Mouse (Mus musculus) heart, embryonic 15.5 days (tissue): ENCODE results near the gene Syk. TPM values are rescaled to one million over a fixed set of nuclear protein-coding genes. Genes with fewer than 3 reads are reported as not detected.

Experiments
- ATAC-seq: fragments of 200-750 bp; cut with Nextera tagmentation; replicated peaks from 2 replicates; pipeline ENCODE4 v1.8.0; 2017; ENCODE audit warnings: low read depth, moderate TSS enrichment; ENCODE audit not compliant: insufficient number of reproducible peaks, insufficient read depth, low FRiP score
- H3K27ac ChIP-seq: fragments of 300-500 bp; sonication (generic); 2 replicates; pipeline ENCODE4 v1.5.1; 2015; ENCODE audit warnings: mild to moderate bottlenecking, inconsistent platforms
- H3K27me3 ChIP-seq: fragments of 300-500 bp; sonication (generic); 2 replicates; pipeline ENCODE4 v1.6.1; 2015; ENCODE audit warnings: inconsistent platforms
- H3K36me3 ChIP-seq: fragments of 300-500 bp; sonication (generic); 2 replicates; pipeline ENCODE4 v1.6.1; 2015; ENCODE audit warnings: mild to moderate bottlenecking, inconsistent platforms
- H3K4me1 ChIP-seq: fragments of 300-500 bp; sonication (generic); replicated peaks from 2 replicates; pipeline ENCODE4 v1.6.1; 2015; ENCODE audit warnings: inconsistent platforms
- H3K4me2 ChIP-seq: fragments of 300-500 bp; sonication (generic); 2 replicates; pipeline ENCODE4 v1.6.1; 2015; ENCODE audit warnings: inconsistent platforms, mild to moderate bottlenecking, moderate library complexity
- H3K4me3 ChIP-seq: fragments of 300-500 bp; sonication (generic); 2 replicates; pipeline ENCODE4 v1.5.1; 2015; ENCODE audit warnings: mild to moderate bottlenecking, inconsistent platforms
- H3K9ac ChIP-seq: fragments of 300-500 bp; sonication (generic); 2 replicates; pipeline ENCODE4 v1.6.1; 2015; ENCODE audit warnings: mild to moderate bottlenecking, inconsistent platforms
- H3K9me3 ChIP-seq: fragments of 300-500 bp; sonication (generic); replicated peaks from 2 replicates; pipeline ENCODE4 v1.6.1; 2016; ENCODE audit warnings: inconsistent platforms
- WGBS: fragments of 180-500 bp; shearing (Covaris S2); methylation state at CpG from one replicate; pipeline ENCODE4 v1.1.7; 2015; ENCODE audit warnings: mixed read lengths; 5-methylcytosine and 5-hydroxymethylcytosine counted together
- polyA plus RNA-seq: library from polyadenylated mRNA; unstranded; fragments of >200 nt; fragmentation: Nextera tagmentation; extraction: Ambion mirVana; gene quantifications from 2 replicates; pipeline ENCODE4 v1.2.1, GENCODE M21; 2015

Gene Syk
- polyA plus RNA-seq, 1 experiment from 2014 or later = 6.8 TPM

DNA sequence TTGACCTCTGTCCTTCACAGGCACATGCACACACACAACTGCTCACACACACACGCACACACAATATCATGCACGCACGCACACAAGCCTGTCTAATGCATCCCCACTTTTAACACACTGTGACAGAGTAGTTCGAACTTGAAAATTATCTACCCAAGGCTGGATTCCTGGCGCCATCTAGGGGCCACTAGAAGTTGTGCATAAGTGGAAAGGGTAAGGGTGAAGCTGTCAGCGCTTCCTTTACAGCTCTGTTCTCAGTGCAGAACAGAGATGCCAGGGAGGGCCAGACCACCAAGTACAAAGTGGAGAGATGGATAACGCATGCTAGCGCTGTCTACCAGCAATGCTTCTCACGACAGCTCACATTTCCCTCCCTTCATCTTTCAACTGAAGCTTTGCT is 45.6 kb downstream of the Syk start:
- no peak overlapping the region for H3K27ac ChIP-seq
- H3K27me3 ChIP-seq = no peaks in the 10 kb centered on the region
- peaks cover 4% of the 10 kb centered on the region for H3K4me1 ChIP-seq

GRCm38 (mm10) chr13:52631624-52632023 is 48.7 kb downstream of the Syk start:
- H3K4me1 ChIP-seq = no peaks in the 10 kb centered on the region
- no peak overlapping the region for H3K4me2 ChIP-seq
- no peaks in the 10 kb centered on the region for H3K36me3 ChIP-seq
- H3K9ac ChIP-seq = no peak overlapping the region
- H3K4me3 ChIP-seq = no peak overlapping the region
- H3K27me3 ChIP-seq = no peaks in the 10 kb centered on the region
- H3K9me3 ChIP-seq = no peaks in the 10 kb centered on the region
- 42% methylated on average over 4 of the region's 4 CpGs for WGBS
- ATAC-seq = no peak
- no peak overlapping the region for H3K27ac ChIP-seq

More for the DNA sequence above, 45.6 kb downstream of the Syk start:
- H3K36me3 ChIP-seq = no peaks in the 10 kb centered on the region
- peak; percentile 55 for ATAC-seq
- WGBS = 34% methylated on average over 9 of the region's 9 CpGs
- no peak overlapping the region for H3K4me2 ChIP-seq
- H3K4me3 ChIP-seq = no peak overlapping the region
- H3K9me3 ChIP-seq = no peaks in the 10 kb centered on the region
- no peak overlapping the region for H3K9ac ChIP-seq

DNA sequence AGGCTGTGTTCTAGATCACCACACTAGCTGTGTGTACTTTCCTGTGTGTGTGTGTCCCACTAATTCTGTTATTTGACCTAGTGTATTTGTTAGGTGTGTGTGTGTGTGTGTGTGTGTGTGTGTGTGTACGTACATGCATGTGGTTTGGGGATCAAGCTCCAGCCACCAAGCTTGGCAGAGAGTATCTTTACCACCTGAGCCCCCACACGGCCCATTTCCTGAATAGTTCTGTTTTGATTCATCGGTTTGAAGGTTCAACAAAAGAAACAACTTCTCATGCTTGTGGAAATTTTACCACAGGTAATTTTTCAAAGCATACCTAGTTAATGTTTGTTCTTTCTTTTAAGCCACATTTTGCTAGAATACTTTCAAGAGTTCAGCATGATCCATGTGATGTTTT is 52.5 kb downstream of the Syk start:
- 78% methylated on average over 3 of the region's 3 CpGs for WGBS
- Histone ChIP-seq H3K4me2 (no peak overlapping the region), H3K27ac (no peak overlapping the region), H3K27me3 (no peaks in the 10 kb centered on the region), H3K4me3 (no peak overlapping the region), H3K9me3 (no peaks in the 10 kb centered on the region), H3K9ac (no peak overlapping the region), H3K36me3 (peaks cover 3% of the 10 kb centered on the region; the same call in 1 of the 2 replicates), H3K4me1 (no peaks in the 10 kb centered on the region)
- ATAC-seq = no peak

- no peak for ATAC-seq
- H3K4me1 ChIP-seq = no peaks in the 10 kb centered on the region
- no peak overlapping the region for H3K27ac ChIP-seq
- no peak overlapping the region for H3K4me3 ChIP-seq
- H3K27me3 ChIP-seq = no peaks in the 10 kb centered on the region
- H3K4me2 ChIP-seq = no peak overlapping the region
- no peaks in the 10 kb centered on the region for H3K9me3 ChIP-seq
- H3K36me3 ChIP-seq = peaks cover 3% of the 10 kb centered on the region; the same call in 1 of the 2 replicates
- H3K9ac ChIP-seq = no peak overlapping the region
- WGBS = 84% methylated on average over 10 of the region's 10 CpGs
Measured at GRCm38 (mm10) chr13:52636176-52636748, 53.3 kb downstream of the Syk start.

DNA sequence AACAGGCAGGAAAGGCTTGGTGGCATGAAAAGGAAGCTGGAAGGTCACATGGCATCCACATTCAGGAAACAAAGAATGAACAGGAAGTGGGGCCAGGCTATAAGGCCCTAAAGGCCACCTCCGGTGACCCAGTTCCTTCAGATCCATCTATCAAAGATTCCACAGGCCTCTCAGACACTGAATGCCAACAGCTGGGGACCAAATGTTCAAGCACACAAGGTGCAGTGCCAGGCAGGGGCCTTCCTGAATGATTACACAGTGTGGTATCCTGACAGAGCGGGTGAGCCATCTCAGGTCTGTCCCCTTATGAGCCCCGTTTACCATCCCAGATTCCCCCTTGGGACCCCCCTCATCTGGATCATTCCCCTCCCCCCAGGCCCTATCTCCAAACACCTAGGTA is 63.6 kb downstream of the Syk start:
- Histone ChIP-seq H3K4me3 (no peak overlapping the region), H3K9me3 (no peaks in the 10 kb centered on the region)

GRCm38 (mm10) chr13:52647996-52648712 is 65.2 kb downstream of the Syk start:
- no peaks in the 10 kb centered on the region for H3K36me3 ChIP-seq
- no peak overlapping the region for H3K4me3 ChIP-seq
- H3K27ac ChIP-seq = no peak overlapping the region
- no peaks in the 10 kb centered on the region for H3K9me3 ChIP-seq
- no peak overlapping the region for H3K4me2 ChIP-seq
- no peak overlapping the region for H3K9ac ChIP-seq
- no peaks in the 10 kb centered on the region for H3K27me3 ChIP-seq
- no peak for ATAC-seq
- H3K4me1 ChIP-seq = no peaks in the 10 kb centered on the region
- WGBS = 72% methylated on average over 11 of the region's 11 CpGs

More for the DNA sequence above, 63.6 kb downstream of the Syk start:
- 85% methylated on average over 3 of the region's 3 CpGs for WGBS
- no peak overlapping the region for H3K4me2 ChIP-seq
- no peaks in the 10 kb centered on the region for H3K36me3 ChIP-seq
- H3K4me1 ChIP-seq = no peaks in the 10 kb centered on the region
- no peak overlapping the region for H3K9ac ChIP-seq
- H3K27me3 ChIP-seq = no peaks in the 10 kb centered on the region
- no peak overlapping the region for H3K27ac ChIP-seq
- ATAC-seq = no peak

GRCm38 (mm10) chr13:52649791-52650418 is 66.9 kb downstream of the Syk start:
- no peak overlapping the region for H3K4me2 ChIP-seq
- H3K36me3 ChIP-seq = no peaks in the 10 kb centered on the region
- no peak overlapping the region for H3K4me3 ChIP-seq
- H3K9me3 ChIP-seq = no peaks in the 10 kb centered on the region
- H3K4me1 ChIP-seq = no peaks in the 10 kb centered on the region
- H3K9ac ChIP-seq = no peak overlapping the region
- WGBS = 91% methylated on average over 6 of the region's 6 CpGs
- H3K27me3 ChIP-seq = 0 out of 2 replicates have a peak, but pooled peaks cover 5% of the 10 kb centered on the region
- no peak for ATAC-seq
- H3K27ac ChIP-seq = no peak overlapping the region

DNA sequence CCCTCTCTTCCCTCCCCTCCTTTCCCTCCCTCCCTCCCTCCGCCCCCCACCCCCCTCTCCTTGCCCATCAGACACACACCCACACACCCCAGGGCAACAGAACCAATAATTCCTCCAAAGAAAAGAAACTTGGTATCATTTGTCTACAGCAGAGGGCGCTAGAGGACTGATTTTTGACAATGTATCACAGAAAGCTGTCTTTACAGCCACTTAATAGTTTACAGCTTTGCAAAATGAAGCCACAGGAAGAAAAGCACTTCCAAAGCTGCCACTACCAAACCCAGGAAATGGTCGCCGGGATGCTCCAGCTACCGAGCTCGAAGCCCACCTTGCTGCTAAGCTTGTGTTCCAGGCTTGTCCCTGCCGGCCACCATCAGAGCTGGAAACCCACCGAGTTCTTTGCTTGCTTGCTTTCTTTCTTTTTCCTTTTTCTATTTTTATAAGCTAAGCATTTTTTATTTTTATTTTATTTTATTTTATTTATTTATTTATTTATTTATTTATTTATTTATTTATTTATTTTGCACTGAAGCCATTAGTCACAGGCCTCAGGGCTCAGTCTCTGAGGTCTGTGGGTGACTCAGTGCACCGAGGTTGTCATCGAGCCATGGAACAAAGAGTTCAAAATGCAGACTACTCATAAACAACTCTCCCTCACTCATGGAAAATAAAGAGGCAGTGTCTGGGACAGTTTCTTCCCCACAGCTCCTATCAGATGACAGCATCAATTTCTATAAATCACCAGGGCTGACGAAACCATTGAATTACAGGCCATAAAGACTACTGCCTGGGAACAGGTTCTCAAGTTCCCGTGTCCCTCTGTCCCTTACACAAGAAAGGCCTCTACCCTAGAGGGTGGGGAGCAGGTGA is 68.6 kb downstream of the Syk start:
- Histone ChIP-seq H3K9ac (no peak overlapping the region), H3K4me2 (no peak overlapping the region), H3K9me3 (no peaks in the 10 kb centered on the region), H3K4me1 (no peaks in the 10 kb centered on the region), H3K4me3 (no peak overlapping the region), H3K27me3 (0 out of 2 replicates have a peak, but pooled peaks cover 13% of the 10 kb centered on the region), H3K27ac (no peak overlapping the region), H3K36me3 (no peaks in the 10 kb centered on the region)
- ATAC-seq = no peak
- 49% methylated on average over 11 of the region's 12 CpGs for WGBS

DNA sequence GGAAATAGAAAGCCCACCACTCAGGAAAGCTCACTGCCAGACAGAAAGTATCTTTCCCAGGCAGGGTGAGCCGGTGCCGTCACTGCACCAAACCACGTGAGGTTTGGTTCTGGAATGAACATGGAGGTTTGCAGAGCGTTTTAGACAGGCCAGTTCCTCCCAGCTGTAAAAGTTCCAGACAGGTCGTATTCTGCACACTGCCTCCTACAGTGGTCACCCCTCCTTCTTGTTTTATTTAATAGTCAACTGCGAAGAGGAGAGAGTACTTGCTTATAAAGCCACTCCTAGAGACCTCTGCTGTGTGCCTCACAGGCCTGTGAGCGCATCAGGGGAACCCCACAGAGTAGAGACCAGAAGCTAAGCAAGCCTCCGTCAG is 69.3 kb downstream of the Syk start:
- no peaks in the 10 kb centered on the region for H3K9me3 ChIP-seq
- 0 out of 2 replicates have a peak, but pooled peaks cover 13% of the 10 kb centered on the region for H3K27me3 ChIP-seq
- no peaks in the 10 kb centered on the region for H3K36me3 ChIP-seq
- H3K9ac ChIP-seq = no peak overlapping the region
- no peak overlapping the region for H3K4me3 ChIP-seq
- H3K4me1 ChIP-seq = no peaks in the 10 kb centered on the region
- H3K4me2 ChIP-seq = no peak overlapping the region
- no peak overlapping the region for H3K27ac ChIP-seq
- WGBS = 85% methylated on average over 8 of the region's 8 CpGs
- ATAC-seq = no peak

GRCm38 (mm10) chr13:52654081-52654829 is 71.3 kb downstream of the Syk start:
- 64% methylated on average over 12 of the region's 12 CpGs for WGBS
- no peak for ATAC-seq
- Histone ChIP-seq H3K27ac (no peak overlapping the region), H3K9me3 (no peaks in the 10 kb centered on the region), H3K4me1 (no peaks in the 10 kb centered on the region; the same call in 1 of the 2 replicates), H3K4me3 (no peak overlapping the region), H3K27me3 (0 out of 2 replicates have a peak, but pooled peaks cover 17% of the 10 kb centered on the region), H3K36me3 (no peaks in the 10 kb centered on the region), H3K9ac (no peak overlapping the region), H3K4me2 (no peak overlapping the region)
